Mouse (Mus musculus) neural tube, embryonic 14.5 days (tissue): ENCODE results near the gene Antxr1. TPM values are rescaled to one million over a fixed set of nuclear protein-coding genes. Genes with fewer than 3 reads are reported as not detected.

Experiments used
- ATAC-seq: fragments of 200-750 bp; cut with Nextera tagmentation; 2 replicates; pipeline ENCODE4 v1.8.0; 2017; ENCODE audit warnings: low read depth, mild to moderate bottlenecking, moderate TSS enrichment, moderate library complexity
- H3K27ac ChIP-seq: fragments of 300-500 bp; sonication (generic); 2 replicates; pipeline ENCODE4 v1.5.1; 2014; ENCODE audit warnings: low read depth, mild to moderate bottlenecking, control low read depth, low read length, moderate library complexity, mixed read lengths
- H3K27me3 ChIP-seq: fragments of 300-500 bp; sonication (generic); 2 replicates; pipeline ENCODE4 v1.6.1; 2014; ENCODE audit warnings: low read length; ENCODE audit not compliant: control insufficient read depth, insufficient read depth
- H3K36me3 ChIP-seq: fragments of 300-500 bp; sonication (generic); 2 replicates; pipeline ENCODE4 v1.6.1; 2014; ENCODE audit warnings: low read length, mixed read lengths; ENCODE audit not compliant: control insufficient read depth, insufficient read depth
- H3K4me1 ChIP-seq: fragments of 300-500 bp; sonication (generic); 2 replicates; pipeline ENCODE4 v1.6.1; 2014; ENCODE audit warnings: low read length; ENCODE audit not compliant: control insufficient read depth, insufficient read depth
- H3K4me2 ChIP-seq: fragments of 300-500 bp; sonication (generic); 2 replicates; pipeline ENCODE4 v1.6.1; 2014; ENCODE audit warnings: mild to moderate bottlenecking, low read depth, low read length, control low read depth
- H3K4me3 ChIP-seq: fragments of 300-500 bp; sonication (generic); 2 replicates; pipeline ENCODE4 v1.5.1; 2014; ENCODE audit warnings: low read depth, low read length, control low read depth, mixed read lengths
- H3K9ac ChIP-seq: fragments of 300-500 bp; sonication (generic); replicated peaks from 2 replicates; pipeline ENCODE4 v1.6.1; 2014; ENCODE audit warnings: low read depth, mild to moderate bottlenecking, control low read depth, low read length, mixed read lengths
- H3K9me3 ChIP-seq: fragments of 300-500 bp; sonication (generic); 2 replicates; pipeline ENCODE4 v1.6.1; 2016; ENCODE audit warnings: low read length; ENCODE audit not compliant: control insufficient read depth
- WGBS: fragments of 180-500 bp; shearing (Covaris S2); extraction: QIAGEN DNeasy Blood & Tissue Kit; methylation state at CpG from one replicate; pipeline ENCODE4 v1.1.7; 2014; 5-methylcytosine and 5-hydroxymethylcytosine counted together
- polyA plus RNA-seq: library from polyadenylated mRNA; unstranded; fragments of >200 nt; fragmentation: Nextera tagmentation; extraction: Ambion mirVana; gene quantifications from 2 replicates; pipeline ENCODE4 v1.2.1, GENCODE M21; 2014

Gene Antxr1
- polyA plus RNA-seq, 1 experiment from 2014 or later, result 6.5 TPM

GRCm38 (mm10) chr6:87170875-87171274, 164.7 kb downstream of the Antxr1 start:
- no peak overlapping the region for H3K4me3 ChIP-seq
- H3K27ac ChIP-seq, result no peak overlapping the region
- no peaks in the 10 kb centered on the region for H3K9me3 ChIP-seq
- no peak overlapping the region for H3K9ac ChIP-seq
- WGBS, result 88% methylated on average over 6 of the region's 6 CpGs
- H3K4me2 ChIP-seq, result no peak overlapping the region
- no peaks in the 10 kb centered on the region for H3K27me3 ChIP-seq
- 0 out of 2 replicates have a peak, but pooled peaks cover 2% of the 10 kb centered on the region for H3K4me1 ChIP-seq
- no peak for ATAC-seq
- H3K36me3 ChIP-seq, result no peaks in the 10 kb centered on the region

DNA sequence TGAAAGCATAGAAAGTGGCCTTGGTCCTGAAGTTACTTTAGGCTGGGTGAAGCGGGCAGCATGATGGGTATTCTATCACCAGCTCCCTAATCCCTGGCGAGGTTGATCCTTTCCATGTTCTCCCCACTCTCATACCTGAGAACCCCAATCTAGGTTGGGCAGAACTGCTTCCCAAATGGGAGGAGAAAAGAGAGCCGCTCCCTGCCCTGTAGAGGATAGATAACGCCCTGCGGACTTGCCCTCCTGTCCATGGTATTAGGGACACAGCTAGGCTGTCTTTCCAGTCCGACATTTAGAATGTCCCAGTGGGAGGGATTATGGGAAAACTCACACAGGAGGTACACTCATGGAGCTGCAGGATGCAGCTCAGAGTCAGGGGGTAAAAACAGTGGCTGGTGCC, 165.3 kb downstream of the Antxr1 start:
- ATAC-seq, result no peak
- Histone ChIP-seq H3K27ac (no peak overlapping the region), H3K36me3 (no peaks in the 10 kb centered on the region), H3K4me3 (no peak overlapping the region), H3K9me3 (no peaks in the 10 kb centered on the region), H3K27me3 (no peaks in the 10 kb centered on the region), H3K4me2 (no peak overlapping the region), H3K4me1 (0 out of 2 replicates have a peak, but pooled peaks cover 4% of the 10 kb centered on the region), H3K9ac (no peak overlapping the region)
- WGBS, result 89% methylated on average over 6 of the region's 6 CpGs

DNA sequence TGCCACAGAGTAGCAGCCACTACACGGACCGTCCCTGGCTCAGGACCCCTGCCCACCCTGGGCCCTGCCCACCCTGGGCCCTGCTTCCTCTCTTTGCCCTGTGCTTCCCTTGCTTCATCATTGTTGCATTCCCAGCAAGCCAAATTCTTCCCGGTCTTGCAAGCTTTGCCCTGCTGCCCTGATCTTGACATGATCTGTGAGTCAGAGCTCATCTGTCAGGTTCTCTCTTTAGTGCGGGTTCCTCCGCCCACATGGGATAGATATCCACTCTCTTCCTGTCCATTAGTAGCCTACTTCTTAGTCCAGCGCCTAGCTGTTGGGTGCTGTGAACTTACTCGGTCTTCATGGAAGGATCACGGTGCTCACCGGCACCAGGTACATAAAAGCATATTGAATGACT, 167.6 kb downstream of the Antxr1 start:
- H3K9ac ChIP-seq, result no peak overlapping the region
- 97% methylated on average over 9 of the region's 9 CpGs for WGBS
- no peak overlapping the region for H3K4me3 ChIP-seq
- 0 out of 2 replicates have a peak, but pooled peaks cover 4% of the 10 kb centered on the region for H3K4me1 ChIP-seq
- H3K4me2 ChIP-seq, result no peak overlapping the region
- H3K27ac ChIP-seq, result no peak overlapping the region
- no peaks in the 10 kb centered on the region for H3K9me3 ChIP-seq
- H3K27me3 ChIP-seq, result no peaks in the 10 kb centered on the region
- no peaks in the 10 kb centered on the region for H3K36me3 ChIP-seq
- no peak for ATAC-seq

GRCm38 (mm10) chr6:87166673-87167305, 168.8 kb downstream of the Antxr1 start:
- 0 out of 2 replicates have a peak, but pooled peaks cover 4% of the 10 kb centered on the region for H3K4me1 ChIP-seq
- ATAC-seq, result no peak
- H3K9me3 ChIP-seq, result no peaks in the 10 kb centered on the region
- H3K27me3 ChIP-seq, result no peaks in the 10 kb centered on the region
- 80% methylated on average over 12 of the region's 12 CpGs for WGBS
- H3K4me2 ChIP-seq, result no peak overlapping the region
- no peaks in the 10 kb centered on the region for H3K36me3 ChIP-seq
- H3K4me3 ChIP-seq, result no peak overlapping the region
- H3K27ac ChIP-seq, result no peak overlapping the region
- H3K9ac ChIP-seq, result no peak overlapping the region

GRCm38 (mm10) chr6:87165536-87166311, 169.9 kb downstream of the Antxr1 start:
- Histone ChIP-seq H3K27me3 (no peaks in the 10 kb centered on the region), H3K4me1 (0 out of 2 replicates have a peak, but pooled peaks cover 4% of the 10 kb centered on the region), H3K27ac (0 out of 2 replicates have a peak overlapping the region, but pooled peaks have one; percentile 6), H3K9me3 (no peaks in the 10 kb centered on the region), H3K36me3 (no peaks in the 10 kb centered on the region), H3K9ac (no peak overlapping the region), H3K4me2 (no peak overlapping the region), H3K4me3 (no peak overlapping the region)
- 64% methylated on average over 8 of the region's 8 CpGs for WGBS
- no peak for ATAC-seq

DNA sequence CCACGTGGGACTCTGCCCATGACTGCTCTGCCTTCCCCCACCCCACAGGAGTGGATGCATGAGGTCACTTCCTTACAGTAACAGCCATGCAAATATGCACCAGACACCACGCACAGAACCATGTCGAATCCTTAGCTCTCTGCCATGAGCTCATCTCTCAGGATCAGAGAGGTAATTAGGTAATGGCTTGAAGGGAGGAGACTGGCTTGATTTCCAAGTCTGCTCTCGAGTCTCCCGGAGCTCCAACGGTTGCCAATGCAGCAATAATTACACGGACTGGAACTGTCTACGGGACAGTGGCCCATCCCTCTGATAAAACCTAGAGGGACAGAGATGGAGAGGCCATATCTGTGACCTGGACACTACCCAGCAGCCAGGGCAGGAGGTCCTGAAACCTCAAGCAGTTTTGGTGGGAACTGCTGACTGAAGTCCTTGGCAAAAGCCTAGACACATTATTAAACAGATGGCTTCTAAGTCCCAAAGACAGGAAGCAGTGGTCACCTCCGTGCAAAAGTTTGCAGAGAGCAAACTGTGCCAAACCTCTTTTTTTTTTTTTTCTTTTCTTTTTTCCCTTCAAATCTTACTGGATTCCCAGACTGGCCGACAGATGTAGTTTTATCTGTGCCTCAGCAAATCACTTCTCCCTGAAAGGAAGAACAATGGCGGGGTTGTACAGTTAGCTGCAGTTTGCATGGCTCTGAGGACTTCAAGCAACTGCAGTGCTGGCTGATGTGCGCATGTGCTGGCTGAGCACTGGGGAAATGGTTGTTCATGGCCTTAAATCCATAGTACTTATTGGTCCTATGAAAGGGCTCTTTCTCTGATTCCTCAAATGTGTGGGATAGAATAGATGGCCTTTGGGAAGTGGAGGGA, 174.0 kb downstream of the Antxr1 start:
- Histone ChIP-seq H3K4me2 (no peak overlapping the region), H3K4me1 (0 out of 2 replicates have a peak, but pooled peaks cover 4% of the 10 kb centered on the region), H3K27me3 (no peaks in the 10 kb centered on the region), H3K4me3 (no peak overlapping the region), H3K9me3 (no peaks in the 10 kb centered on the region), H3K9ac (no peak overlapping the region), H3K27ac (peak overlapping the region; percentile 45), H3K36me3 (no peaks in the 10 kb centered on the region)
- no peak; the same call in 1 of the 2 replicates for ATAC-seq
- 60% methylated on average over 12 of the region's 12 CpGs for WGBS

- Histone ChIP-seq H3K4me1 (no peaks in the 10 kb centered on the region), H3K4me3 (no peak overlapping the region), H3K27me3 (no peaks in the 10 kb centered on the region), H3K9me3 (no peaks in the 10 kb centered on the region), H3K27ac (no peak overlapping the region), H3K4me2 (no peak overlapping the region), H3K9ac (no peak overlapping the region), H3K36me3 (no peaks in the 10 kb centered on the region)
- 69% methylated on average over 5 of the region's 5 CpGs for whole genome bisulfite sequencing
- no peak for ATAC-seq
Observed at GRCm38 (mm10) chr6:87160196-87160595, 175.4 kb downstream of the Antxr1 start.

DNA sequence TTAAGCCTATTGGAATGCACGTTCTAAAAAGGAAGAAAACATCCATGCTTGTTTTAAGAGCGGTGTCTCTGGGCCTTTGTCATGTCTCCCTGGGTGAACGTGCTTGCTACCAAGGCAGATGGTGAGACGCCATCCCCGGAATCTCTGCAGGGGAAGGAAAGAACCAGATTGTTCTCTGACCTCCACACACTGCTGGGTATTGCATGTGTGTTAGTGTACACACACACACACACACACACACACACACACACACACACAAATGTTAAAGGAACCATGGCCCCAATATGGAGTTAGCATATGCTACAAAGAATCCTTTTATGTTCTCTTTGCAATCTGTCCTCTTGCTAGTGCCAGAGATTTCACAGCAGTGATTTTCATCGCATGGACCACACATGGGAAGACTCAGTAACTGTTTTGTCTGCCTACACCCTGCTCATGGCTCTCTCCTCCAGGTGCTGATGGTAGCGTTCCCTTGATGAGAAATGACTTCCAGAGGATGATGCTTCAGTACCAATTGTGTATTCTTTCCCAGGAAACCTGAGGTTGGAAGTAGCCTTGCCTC, 177.5 kb downstream of the Antxr1 start:
- no peak for ATAC-seq
- WGBS, result 58% methylated on average over 7 of the region's 7 CpGs

More for the DNA sequence above, 177.5 kb downstream of the Antxr1 start:
- no peak overlapping the region for H3K27ac ChIP-seq
- H3K4me1 ChIP-seq, result no peaks in the 10 kb centered on the region
- H3K4me3 ChIP-seq, result no peak overlapping the region
- H3K36me3 ChIP-seq, result no peaks in the 10 kb centered on the region
- no peaks in the 10 kb centered on the region for H3K9me3 ChIP-seq
- H3K9ac ChIP-seq, result no peak overlapping the region
- H3K27me3 ChIP-seq, result no peaks in the 10 kb centered on the region
- no peak overlapping the region for H3K4me2 ChIP-seq
